Mouse (Mus musculus): Measurements from ENCODE around the gene Kiz.

DNA sequence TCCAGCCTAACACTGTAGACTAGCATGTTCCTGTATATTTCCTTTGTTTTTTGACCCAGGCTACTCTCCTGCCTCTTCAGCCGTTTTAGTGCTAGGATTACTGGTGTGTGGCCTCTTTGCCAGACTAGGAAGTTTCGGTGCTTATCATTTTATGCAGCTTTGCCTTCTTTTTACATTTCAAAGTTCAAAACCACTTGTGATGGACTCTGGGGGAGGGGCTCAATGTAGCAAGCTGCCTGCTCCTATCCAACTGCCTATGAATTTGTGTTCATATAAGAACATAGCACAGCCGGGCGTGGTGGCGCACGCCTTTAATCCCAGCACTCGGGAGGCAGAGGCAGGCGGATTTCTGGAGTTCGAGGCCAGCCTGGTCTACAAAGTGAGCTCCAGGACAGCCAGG lies 155.3 kb downstream of the Kiz start:
- no peak for TF ChIP-seq USF1 (IDR thresholded peaks at IDR 0.05; ENCODE audit: low read depth, low read length)
- TF ChIP-seq POLR2A (IDR thresholded peaks at IDR 0.05; ENCODE audit: control insufficient read depth in 1 of 2, insufficient read depth in 1 of 2, low read depth in 1 of 2, low read length in 2 of 2, poor library complexity in 1 of 2): no peak
- no peak for TF ChIP-seq CTCF (IDR thresholded peaks at IDR 0.05 in 2 of 3, conservative IDR thresholded peaks at IDR 0.05 in 1 of 3; ENCODE audit: control insufficient read depth in 1 of 3, insufficient read depth in 1 of 3, low read depth in 2 of 3, low read length in 3 of 3, poor library complexity in 1 of 3, severe bottlenecking in 1 of 3)
- no peak for TF ChIP-seq NRF1 (IDR thresholded peaks at IDR 0.05; ENCODE audit: insufficient read depth, low read depth, low read length, poor library complexity, severe bottlenecking)

Data from MEL (cell line).